Mouse (Mus musculus) kidney, adult 2 months (tissue): ENCODE results near the gene Gad2. TPM values are rescaled to one million over a fixed set of nuclear protein-coding genes. Genes with fewer than 3 reads are reported as not detected.

Experiments used
- DNase-seq: peaks from one replicate; pipeline ENCODE4 v3.0.0; 2021
- H3K27ac ChIP-seq: fragments of 200-500 bp; 2 replicates; pipeline ENCODE4 v1.5.1; 2012; ENCODE audit warnings: low read depth, low read length, control low read depth, inconsistent platforms; ENCODE audit not compliant: insufficient read depth
- H3K27me3 ChIP-seq: fragments of 200-500 bp; replicated peaks from 2 replicates; pipeline ENCODE4 v1.6.1; 2012; ENCODE audit warnings: mild to moderate bottlenecking, moderate library complexity, low read length, inconsistent platforms; ENCODE audit not compliant: control insufficient read depth, insufficient read depth
- H3K36me3 ChIP-seq: fragments of 200-500 bp; 2 replicates; pipeline ENCODE4 v1.6.1; 2012; ENCODE audit warnings: mild to moderate bottlenecking, moderate library complexity, low read length, inconsistent platforms; ENCODE audit not compliant: control insufficient read depth, insufficient read depth
- H3K4me1 ChIP-seq: fragments of 200-500 bp; 2 replicates; pipeline ENCODE4 v1.6.1; 2011; ENCODE audit warnings: low read length; ENCODE audit not compliant: control insufficient read depth, insufficient read depth
- H3K4me3 ChIP-seq: fragments of 200-500 bp; 2 replicates; pipeline ENCODE4 v1.5.1; 2011; ENCODE audit warnings: mild to moderate bottlenecking, low read depth, low read length, control low read depth; ENCODE audit not compliant: insufficient read depth
- CTCF ChIP-seq: fragments of 200-500 bp; conservative IDR thresholded peaks from 2 replicates; pipeline ENCODE4 v1.5.1; 2011; ENCODE audit warnings: low read depth, mild to moderate bottlenecking, control low read depth, low read length, moderate library complexity, mixed read lengths; ENCODE audit not compliant: insufficient read depth, insufficient read length
- POLR2A ChIP-seq: fragments of 200-500 bp; IDR thresholded peaks from one replicate; pipeline ENCODE4 v1.6.1; 2011; ENCODE audit warnings: low read depth, low read length, control low read depth
- WGBS: fragments of 180-500 bp; shearing (Covaris S2); methylation state at CpG from one replicate; pipeline ENCODE4 v1.1.7; 2018; 5-methylcytosine and 5-hydroxymethylcytosine counted together
- polyA plus RNA-seq: library from polyadenylated mRNA; depleted of rRNA; stranded (reverse); fragments of >200 nt; gene quantifications from 2 replicates; pipeline ENCODE4 v1.2.3, GENCODE M21; 2012

Gene Gad2
- polyA plus RNA-seq, 1 experiment = not detected

DNA sequence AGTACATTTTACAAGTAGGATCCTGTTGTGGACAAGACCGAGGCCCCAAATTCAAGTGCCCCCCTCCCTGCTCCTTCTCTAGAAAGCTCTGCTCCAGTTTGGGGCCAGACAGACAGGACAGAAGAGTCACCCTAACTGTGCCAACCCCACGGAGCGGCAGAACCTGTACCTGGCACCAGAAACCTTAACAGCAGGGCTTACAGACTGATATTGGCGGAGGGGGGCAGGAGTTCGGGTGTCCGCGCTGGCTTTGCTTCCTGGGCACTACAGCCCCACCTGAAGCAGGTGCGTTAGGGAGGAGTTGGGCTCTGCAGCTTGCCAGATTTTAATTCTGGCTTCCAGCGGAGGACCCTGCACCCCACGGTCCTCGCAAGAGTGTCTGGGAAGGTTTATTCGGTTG, 2.6 kb upstream of the Gad2 start:
- WGBS = 2% methylated on average over 12 of the region's 12 CpGs
- H3K36me3 ChIP-seq = no peaks in the 10 kb centered on the region
- H3K4me3 ChIP-seq = no peak overlapping the region
- no peak overlapping the region for H3K27ac ChIP-seq
- H3K4me1 ChIP-seq = 0 out of 2 replicates have a peak, but pooled peaks cover 3% of the 10 kb centered on the region
- no peak for TF ChIP-seq POLR2A
- no peak for TF ChIP-seq CTCF
- H3K27me3 ChIP-seq = peaks cover 3% of the 10 kb centered on the region; the same call in 1 of the 2 replicates
- no peak for DNase-seq

DNA sequence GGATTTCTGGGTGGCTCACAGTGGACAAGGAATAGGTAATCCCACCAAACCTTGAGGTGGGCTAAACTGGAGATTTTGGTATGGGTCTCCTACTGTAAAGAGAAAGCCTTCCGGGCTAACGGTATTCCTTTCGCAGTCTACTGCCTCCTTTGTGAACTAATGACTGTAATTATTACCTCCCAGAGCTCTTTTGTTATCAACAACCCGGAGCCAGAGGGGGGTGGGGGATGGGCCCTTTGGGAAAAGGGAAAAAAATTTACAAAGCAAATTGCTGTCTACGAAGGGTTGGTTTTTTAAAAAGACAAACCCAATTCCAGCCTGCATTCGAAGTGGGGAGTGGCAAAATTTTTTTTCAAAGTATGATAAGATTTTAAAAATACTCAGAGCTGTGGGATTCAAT, 2.0 kb upstream of the Gad2 start:
- WGBS = 1% methylated on average over 6 of the region's 6 CpGs
- no peak overlapping the region for H3K27ac ChIP-seq
- H3K36me3 ChIP-seq = no peaks in the 10 kb centered on the region
- H3K4me3 ChIP-seq = no peak overlapping the region
- no peak for DNase-seq
- peaks cover 3% of the 10 kb centered on the region; the same call in 1 of the 2 replicates for H3K27me3 ChIP-seq
- TF ChIP-seq POLR2A (no peak), CTCF (no peak)
- 0 out of 2 replicates have a peak, but pooled peaks cover 3% of the 10 kb centered on the region for H3K4me1 ChIP-seq

DNA sequence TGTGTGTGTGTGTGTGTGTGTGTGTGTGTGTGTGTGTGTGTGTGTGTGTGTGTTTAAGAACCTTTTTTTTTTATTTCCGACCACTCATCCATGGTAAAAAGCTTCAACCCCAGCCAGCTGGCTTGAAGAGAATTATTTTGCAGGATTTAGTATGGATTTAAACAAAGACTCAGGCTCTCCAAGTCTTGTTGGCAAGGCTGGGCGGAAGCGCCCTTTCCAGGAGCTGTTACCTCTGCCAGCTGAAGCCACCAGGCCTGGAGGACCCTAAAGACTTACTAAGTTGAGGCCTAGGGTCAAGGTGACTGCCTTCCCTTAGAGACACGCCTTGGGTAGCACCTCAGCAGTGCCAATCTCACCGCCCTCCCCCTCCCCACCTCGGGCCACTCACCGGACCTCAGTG, 1.5 kb upstream of the Gad2 start:
- no peak overlapping the region for H3K27ac ChIP-seq
- no peaks in the 10 kb centered on the region for H3K36me3 ChIP-seq
- 9% methylated on average over 7 of the region's 7 CpGs for WGBS
- no peak for DNase-seq
- TF ChIP-seq CTCF (no peak), POLR2A (no peak)
- H3K4me1 ChIP-seq = 0 out of 2 replicates have a peak, but pooled peaks cover 3% of the 10 kb centered on the region
- H3K27me3 ChIP-seq = peaks cover 3% of the 10 kb centered on the region; the same call in 1 of the 2 replicates
- H3K4me3 ChIP-seq = no peak overlapping the region

DNA sequence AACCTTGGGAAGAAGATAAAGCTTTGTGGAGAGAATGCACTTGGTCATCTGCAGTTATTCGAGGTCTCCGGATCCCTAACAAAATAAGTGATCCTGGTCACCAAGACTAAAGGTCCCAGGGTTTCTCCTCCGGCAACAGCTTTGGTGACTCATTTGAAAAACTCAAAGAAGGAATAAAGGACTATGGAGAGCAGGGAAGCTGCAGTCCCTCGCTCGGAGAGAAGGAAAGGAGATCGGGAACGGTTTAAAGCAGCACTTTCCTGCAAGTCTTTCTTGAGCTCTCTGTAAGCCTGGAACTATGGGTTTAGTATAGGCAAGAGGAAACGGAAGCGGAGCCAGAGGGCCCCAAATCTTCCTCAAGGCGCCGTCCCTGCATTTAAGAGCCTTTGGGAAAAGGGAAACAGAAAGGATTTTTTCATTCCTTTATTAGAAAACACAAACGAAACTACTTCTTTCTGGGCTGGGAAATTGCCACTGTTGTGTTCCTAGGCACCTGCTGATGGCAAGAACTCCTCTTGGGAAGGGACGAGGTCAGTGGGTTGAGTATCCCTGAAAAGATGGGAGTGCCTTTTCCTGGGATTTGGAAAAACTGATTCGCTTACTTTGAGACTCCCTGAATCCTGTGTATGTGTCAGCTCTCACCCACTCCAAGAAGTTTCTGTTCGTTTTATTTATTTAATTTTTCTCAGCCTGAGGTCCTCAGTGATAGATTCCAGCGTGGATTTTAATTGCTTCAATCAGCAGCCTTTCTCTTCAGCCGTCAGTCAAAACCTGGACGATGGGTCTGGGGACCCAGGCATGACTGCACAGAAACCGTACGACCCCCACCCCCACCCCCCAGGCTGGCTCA, 802 bp upstream of the Gad2 start:
- Histone ChIP-seq H3K4me1 (0 out of 2 replicates have a peak, but pooled peaks cover 3% of the 10 kb centered on the region), H3K4me3 (no peak overlapping the region), H3K27ac (no peak overlapping the region), H3K27me3 (peaks cover 3% of the 10 kb centered on the region; the same call in 1 of the 2 replicates), H3K36me3 (no peaks in the 10 kb centered on the region)
- TF ChIP-seq CTCF (no peak), POLR2A (no peak)
- DNase-seq = no peak
- 5% methylated on average over 20 of the region's 20 CpGs for WGBS

DNA sequence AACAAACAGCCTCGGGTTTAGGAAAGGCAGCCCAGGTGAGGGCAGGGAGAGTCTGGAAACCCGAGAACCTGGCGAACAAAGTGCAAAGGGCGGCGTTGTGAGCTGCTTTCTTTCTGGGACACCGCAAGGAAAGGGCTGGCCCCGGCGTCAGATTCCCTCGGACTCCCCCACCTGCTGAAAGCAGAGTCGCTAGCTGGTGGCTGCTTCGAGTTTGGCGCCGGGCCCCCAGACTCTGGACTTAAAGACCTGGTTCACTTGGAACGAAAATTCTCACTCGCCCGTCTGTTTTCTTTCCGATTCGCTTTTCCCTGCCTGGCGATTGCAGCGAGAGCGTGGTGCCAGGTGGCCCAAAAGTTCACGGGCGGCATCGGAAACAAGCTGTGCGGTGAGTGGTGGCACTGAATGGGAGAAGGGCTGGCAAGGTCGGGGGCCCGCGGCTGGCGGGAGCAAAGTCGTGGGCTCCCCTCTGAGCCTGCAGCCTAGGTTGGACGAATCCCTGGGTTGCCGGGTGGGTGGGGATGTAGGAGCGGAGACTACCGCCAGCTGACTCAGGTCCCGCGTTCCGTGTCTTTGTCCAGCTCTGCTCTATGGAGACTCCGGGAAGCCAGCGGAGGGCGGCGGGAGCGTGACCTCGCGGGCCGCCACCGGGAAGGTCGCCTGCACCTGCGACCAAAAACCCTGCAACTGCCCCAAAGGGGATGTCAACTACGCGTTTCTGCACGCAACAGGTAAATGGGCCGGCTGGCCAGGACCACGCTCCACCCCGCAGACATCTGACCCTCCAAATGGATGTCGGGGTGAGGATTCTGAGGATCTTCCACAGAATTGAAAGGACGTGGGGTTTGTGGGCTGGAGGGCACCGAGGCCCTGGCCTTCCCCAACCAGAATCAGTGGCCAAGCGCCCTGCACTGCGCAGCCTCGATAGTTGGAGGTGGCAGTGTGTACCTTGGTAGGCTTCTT, 1.4 kb downstream of the Gad2 start:
- Histone ChIP-seq H3K27me3 (peaks cover 3% of the 10 kb centered on the region; the same call in 1 of the 2 replicates), H3K4me1 (0 out of 2 replicates have a peak, but pooled peaks cover 3% of the 10 kb centered on the region), H3K36me3 (no peaks in the 10 kb centered on the region), H3K4me3 (no peak overlapping the region; the same call in 1 of the 2 replicates), H3K27ac (no peak overlapping the region)
- DNase-seq = peak; percentile 44
- TF ChIP-seq POLR2A (no peak), CTCF (no peak)
- whole genome bisulfite sequencing = 1% methylated on average over 60 of the region's 60 CpGs

DNA sequence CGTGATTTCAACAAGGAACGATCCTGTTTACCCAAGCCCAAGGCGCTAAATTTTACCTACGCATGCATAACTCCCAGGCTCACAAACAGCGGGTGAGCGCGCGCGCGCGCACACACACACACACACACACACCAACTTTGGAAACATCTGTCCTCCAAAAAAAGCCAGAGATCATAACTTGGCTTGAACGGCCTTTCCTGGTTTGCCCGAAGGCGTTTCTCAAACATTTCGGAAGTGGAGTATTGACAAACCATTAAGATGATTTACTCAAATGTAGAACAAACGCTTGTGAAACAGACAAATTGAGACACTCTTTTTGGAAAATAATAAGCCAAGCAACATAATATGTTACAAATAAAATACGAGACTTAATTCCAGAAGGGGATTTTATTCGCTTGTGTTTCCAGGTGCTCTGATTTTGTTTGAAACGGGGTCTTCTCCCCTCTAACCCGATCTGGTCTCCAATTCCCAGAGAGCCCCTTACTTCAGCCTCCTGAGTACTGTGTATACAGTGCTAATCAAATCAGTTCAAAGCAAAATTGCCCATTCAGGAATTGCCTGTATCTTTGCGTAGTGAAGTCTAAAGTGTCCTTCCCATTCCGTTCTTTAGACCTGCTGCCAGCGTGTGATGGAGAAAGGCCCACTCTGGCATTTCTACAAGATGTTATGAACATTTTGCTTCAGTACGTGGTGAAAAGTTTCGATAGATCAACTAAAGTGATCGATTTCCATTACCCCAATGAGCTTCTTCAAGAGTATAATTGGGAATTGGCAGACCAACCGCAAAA, 2.4 kb downstream of the Gad2 start:
- TF ChIP-seq POLR2A = no peak
- TF ChIP-seq CTCF = no peak
- Histone ChIP-seq H3K27ac (no peak overlapping the region), H3K4me3 (no peak overlapping the region), H3K4me1 (0 out of 2 replicates have a peak, but pooled peaks cover 3% of the 10 kb centered on the region), H3K36me3 (no peaks in the 10 kb centered on the region), H3K27me3 (peaks cover 3% of the 10 kb centered on the region; the same call in 1 of the 2 replicates)
- DNase-seq = no peak
- 5% methylated on average over 27 of the region's 27 CpGs for WGBS
